Mouse (Mus musculus) gastrocnemius, adult 18-20 months (tissue): ENCODE measurements at regions not wholly inside any gene's neighbourhood (a gene's known extent, or its start where the extent isn't known, plus 50 kb on each side); places are given as distances from the start of the nearest gene placed in this dataset.

Experiments used
- DNase-seq: peaks from one replicate; pipeline ENCODE4 v3.0.0; 2021; ENCODE audit warnings: low spot score

GRCm38 (mm10) chr2:123267036-123267435, 502.0 kb downstream of the Sqor start:
- no peak for DNase-seq

DNA sequence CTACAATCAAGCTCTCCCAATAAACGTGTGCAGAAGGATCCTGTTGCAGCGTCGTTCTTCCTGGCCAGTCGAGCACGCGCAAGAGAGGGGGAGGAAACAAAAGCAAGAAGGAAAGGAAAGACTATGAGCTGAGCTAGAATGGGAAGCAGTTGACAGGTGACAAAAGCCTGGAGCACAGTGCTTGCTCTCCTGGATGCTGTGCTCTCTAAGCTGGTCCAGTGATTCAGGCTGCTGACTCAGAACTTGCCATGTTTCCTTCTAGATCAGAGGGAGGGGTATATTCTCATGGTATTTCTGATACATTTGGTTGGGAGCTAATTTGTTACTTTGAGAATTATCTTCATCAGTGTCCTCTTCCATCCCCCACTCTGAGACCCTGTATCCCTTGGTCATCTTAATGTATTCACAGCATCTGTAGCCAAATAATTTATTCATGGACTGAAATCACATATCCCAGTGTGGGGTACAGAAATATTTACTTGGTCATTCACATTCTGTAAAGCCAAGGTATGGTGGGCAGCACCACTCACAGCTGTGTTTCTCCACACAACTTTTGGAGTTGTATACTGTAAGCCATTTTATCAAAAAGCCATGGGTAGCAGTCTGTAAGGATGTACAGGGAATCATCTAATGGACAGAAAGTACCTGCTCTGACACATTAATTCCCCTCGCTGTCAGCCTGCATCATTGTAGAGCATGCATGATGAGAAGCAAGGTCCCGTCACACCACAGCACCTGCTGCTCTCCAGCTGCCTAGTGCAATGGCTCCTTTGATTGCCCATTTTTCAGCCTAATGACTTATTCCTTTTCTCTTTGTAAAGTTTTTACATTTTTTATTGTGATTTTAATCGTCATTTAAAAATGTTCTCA, 510.1 kb downstream of the Sqor start:
- no peak for DNase-seq

DNA sequence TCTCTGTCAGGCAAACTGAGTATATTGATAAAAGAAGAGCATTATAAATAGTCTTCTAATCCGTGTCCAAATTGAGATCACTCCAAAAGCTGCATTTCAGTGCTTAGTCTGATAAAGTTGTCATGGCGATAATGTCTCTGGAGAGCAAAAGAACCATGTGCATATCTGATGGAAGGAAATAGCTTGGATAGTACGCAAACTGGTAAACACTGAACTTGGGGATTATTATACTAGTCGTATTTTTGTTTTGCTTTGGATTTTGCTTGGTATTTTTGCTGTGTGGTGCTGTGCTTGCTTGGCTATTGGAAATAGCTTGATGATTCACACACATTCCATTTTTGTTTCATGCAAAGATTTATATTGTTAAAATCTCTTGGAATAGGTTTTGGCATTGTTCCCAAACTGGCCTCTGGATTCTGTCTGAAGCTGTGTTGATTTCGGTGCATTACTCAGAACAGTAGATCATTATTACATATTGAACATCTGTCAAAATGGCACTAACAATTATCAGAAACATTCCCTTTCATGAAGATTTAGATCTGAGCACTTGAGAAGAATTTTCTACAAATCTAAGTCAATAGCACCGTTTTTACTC, 510.8 kb downstream of the Sqor start:
- no peak for DNase-seq

- DNase-seq = no peak
Observed at GRCm38 (mm10) chr2:123311554-123312276, 546.7 kb downstream of the Sqor start.

GRCm38 (mm10) chr2:123312277-123312617, 547.2 kb downstream of the Sqor start:
- DNase-seq = peak; percentile 25

- DNase-seq = no peak
Observed at GRCm38 (mm10) chr2:123320448-123321097, 555.5 kb downstream of the Sqor start.

- no peak for DNase-seq
Observed at GRCm38 (mm10) chr2:123323769-123324168, 558.7 kb downstream of the Sqor start.

DNA sequence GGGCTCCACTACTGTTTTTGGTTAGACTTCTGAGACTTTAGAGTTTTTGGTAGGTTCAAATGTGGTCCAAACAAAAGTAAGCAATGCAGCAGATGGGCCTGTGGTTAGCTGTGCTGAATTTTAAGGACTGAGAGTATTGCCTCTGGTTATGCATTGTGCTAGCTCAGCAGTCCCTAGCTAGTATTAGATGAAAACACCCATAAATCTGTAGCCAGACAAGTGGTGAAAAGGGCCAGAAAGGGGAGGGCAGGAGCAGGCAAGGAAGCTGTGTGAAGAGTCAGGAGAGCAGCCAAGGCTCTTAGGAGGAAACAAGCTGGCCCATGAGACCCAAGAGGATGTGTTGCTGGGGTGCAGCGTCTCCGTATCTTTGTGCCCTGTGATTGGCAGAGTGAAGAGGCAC, 559.9 kb downstream of the Sqor start:
- DNase-seq = no peak

- DNase-seq = no peak
Observed at GRCm38 (mm10) chr2:123349625-123350346, 584.7 kb downstream of the Sqor start.

- no peak for DNase-seq
Observed at GRCm38 (mm10) chr2:123364204-123364603, 599.2 kb downstream of the Sqor start.

- DNase-seq = no peak
Observed at GRCm38 (mm10) chr2:123366571-123366970, 601.5 kb downstream of the Sqor start.

DNA sequence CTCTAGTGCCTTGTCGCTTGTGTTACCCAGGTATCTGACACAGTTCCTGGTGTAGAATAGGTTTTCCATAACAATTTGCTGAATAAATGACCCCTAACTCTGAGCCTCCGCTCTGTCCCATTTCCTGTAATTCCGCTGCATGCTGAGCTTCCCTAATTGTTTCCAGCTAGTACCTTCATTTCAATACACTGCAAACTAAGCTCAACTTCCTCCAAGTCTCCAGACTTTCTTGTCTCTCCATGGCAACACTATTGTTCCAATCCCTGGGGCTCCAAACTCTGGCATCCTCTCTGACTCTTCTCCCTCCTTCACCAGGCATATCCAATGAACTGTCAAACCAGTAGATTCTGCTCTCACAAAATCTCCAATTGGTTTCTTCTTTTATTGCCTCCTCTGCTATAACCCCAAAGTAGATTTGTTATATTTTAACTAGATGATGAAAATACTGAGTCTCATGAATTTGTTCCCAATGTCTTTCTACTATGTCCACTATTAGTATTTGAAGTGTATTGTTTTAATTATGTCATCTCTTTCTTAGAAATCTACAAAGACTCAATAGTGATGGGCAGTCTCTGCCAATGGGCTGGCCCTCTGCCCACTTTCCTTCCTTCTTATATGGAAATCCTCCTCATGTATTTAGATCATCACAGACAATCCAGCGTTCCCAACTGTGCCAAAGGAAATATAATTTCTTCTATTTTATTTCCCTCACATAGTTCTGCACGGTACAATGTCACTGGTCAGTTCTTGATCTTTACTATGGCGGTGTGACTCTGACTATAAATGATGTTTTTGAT, 620.8 kb downstream of the Sqor start:
- no peak for DNase-seq

GRCm38 (mm10) chr2:123386773-123387604, 622.0 kb downstream of the Sqor start:
- no peak for DNase-seq

DNA sequence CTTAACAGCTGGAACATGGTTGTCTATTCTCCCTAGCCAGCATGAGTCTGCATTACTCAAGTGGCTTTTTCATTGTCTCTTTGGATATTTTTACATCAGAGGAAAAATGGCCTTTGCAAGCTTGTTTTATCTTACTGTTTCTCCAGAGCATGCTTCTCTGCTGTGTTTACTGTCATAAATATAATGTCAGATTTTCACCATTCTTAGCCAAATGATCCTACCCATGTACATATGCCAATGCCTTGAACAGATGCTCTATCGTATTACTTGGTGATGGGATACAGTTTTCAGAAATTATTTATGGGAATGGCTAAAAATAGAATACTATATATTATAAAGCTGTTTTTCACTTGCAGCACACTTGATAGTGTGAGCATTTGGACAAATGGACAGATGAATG, 625.9 kb downstream of the Sqor start:
- no peak for DNase-seq

DNA sequence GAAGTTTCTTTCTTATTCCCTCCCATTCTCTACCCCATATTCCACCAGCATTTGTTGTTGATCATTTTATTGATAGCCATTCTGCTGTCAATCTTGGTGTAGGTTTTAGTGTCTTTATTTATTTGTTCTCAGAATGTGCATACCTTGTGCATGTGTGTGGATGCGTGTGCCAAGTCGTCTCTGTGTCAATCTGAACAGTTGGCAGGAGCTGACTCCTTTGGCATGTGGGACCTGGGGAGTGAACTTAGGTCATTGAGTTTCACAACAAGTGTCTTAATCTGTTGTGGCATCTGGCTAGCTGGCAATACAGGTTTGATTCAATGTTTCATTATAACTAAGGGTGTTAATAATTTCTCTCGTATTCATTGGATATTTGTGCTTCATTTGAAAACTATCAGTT, 629.3 kb downstream of the Sqor start:
- DNase-seq = no peak

- no peak for DNase-seq
Observed at GRCm38 (mm10) chr2:123397551-123397950, 632.5 kb downstream of the Sqor start.

GRCm38 (mm10) chr2:123401064-123401463, 636.0 kb downstream of the Sqor start:
- DNase-seq = no peak

GRCm38 (mm10) chr2:123409075-123409474, 644.0 kb downstream of the Sqor start:
- no peak for DNase-seq

- no peak for DNase-seq
Observed at GRCm38 (mm10) chr2:123458034-123458677, 631.6 kb upstream of the Sema6d start.
